Comparison of ENCODE assay signal across 12 mouse cellular contexts in genomic region chr4:130804292-130804691, GRCm38 (mm10). TPM values are rescaled to one million over a fixed set of nuclear protein-coding genes. Genes with fewer than 3 reads are reported as not detected.
DNase-seq lines count a peak whose midpoint lies in the region; ATAC-seq and TF ChIP-seq lines count a peak whose summit lies in the region.
"Had no signal": no experiment of that assay in that cellular context is flagged by ENCODE, and none has a peak within 500 bp of the region (broad histone marks: within the 10 kb centered on the region; RNA-seq: fewer than 3 reads in every experiment).

No protein-coding gene starts in this region.

- H3K9ac ChIP-seq in forebrain, embryonic 16.5 days (replicated peaks; ENCODE audit: low read depth, low read length), result no peak overlapping the region
- H3K9ac ChIP-seq in hindbrain, embryonic 13.5 days, result no peak overlapping the region
- H3K9ac ChIP-seq in midbrain, postnatal 0 days (replicated peaks; ENCODE audit: low read length, poor library complexity, severe bottlenecking), result 0 out of 2 replicates have a peak overlapping the region, but pooled peaks have one; percentile 8
- H3K9ac ChIP-seq: heart, embryonic 12.5 days; liver, embryonic 13.5 days had no signal

- 0 out of 2 replicates have a peak, but pooled peaks have one; percentile 1 for ATAC-seq in forebrain, embryonic 16.5 days
- ATAC-seq in hindbrain, embryonic 13.5 days (ENCODE audit: low FRiP score), result no peak
- no peak for ATAC-seq in midbrain, postnatal 0 days (ENCODE audit: low FRiP score)
- ATAC-seq: activated CD4-positive, CD25-positive, alpha-beta regulatory T cell, adult 4 months; lung, postnatal 0 days had no signal

- intact Hi-C loops in left cerebral cortex, postnatal 4 days (cut with DNase I), result no loop called here

- no peak for TF ChIP-seq CTCF in midbrain, postnatal 0 days (IDR thresholded peaks at IDR 0.05)

- H3K9me3 ChIP-seq in forebrain, embryonic 16.5 days (ENCODE audit: control insufficient read depth, low read length), result no peaks in the 10 kb centered on the region
- H3K9me3 ChIP-seq in hindbrain, embryonic 13.5 days, result no peaks in the 10 kb centered on the region
- no peaks in the 10 kb centered on the region for H3K9me3 ChIP-seq in midbrain, postnatal 0 days (ENCODE audit: low read length)
- H3K9me3 ChIP-seq: heart, embryonic 12.5 days; liver, embryonic 13.5 days had no signal

- H3K4me3 ChIP-seq in forebrain, embryonic 16.5 days (replicated peaks; ENCODE audit: low read length), result no peak overlapping the region
- H3K4me3 ChIP-seq in hindbrain, embryonic 13.5 days, result no peak overlapping the region
- H3K4me3 ChIP-seq in midbrain, postnatal 0 days (ENCODE audit: low read depth, low read length), result no peak overlapping the region
- H3K4me3 ChIP-seq: heart, embryonic 12.5 days; liver, embryonic 13.5 days had no signal

- H3K4me2 ChIP-seq in forebrain, embryonic 16.5 days (ENCODE audit: low read length), result no peak overlapping the region
- H3K4me2 ChIP-seq in hindbrain, embryonic 13.5 days, result no peak overlapping the region
- H3K4me2 ChIP-seq in midbrain, postnatal 0 days (ENCODE audit: low read depth, low read length, poor library complexity, severe bottlenecking), result no peak overlapping the region
- H3K4me2 ChIP-seq: heart, embryonic 12.5 days; liver, embryonic 13.5 days had no signal

- WGBS in forebrain, embryonic 16.5 days, result 71% methylated on average over 2 of the region's 2 CpGs
- WGBS in hindbrain, embryonic 13.5 days, result 44% methylated on average over 2 of the region's 2 CpGs
- WGBS in midbrain, postnatal 0 days, result 69% methylated on average over 2 of the region's 2 CpGs

- peaks cover 48% of the 10 kb centered on the region for H3K4me1 ChIP-seq in forebrain, embryonic 16.5 days (replicated peaks; ENCODE audit: control insufficient read depth, insufficient read depth, low read length)
- peaks cover 77% of the 10 kb centered on the region for H3K4me1 ChIP-seq in hindbrain, embryonic 13.5 days (replicated peaks)
- peaks cover 17% of the 10 kb centered on the region; the same call in 1 of the 2 replicates for H3K4me1 ChIP-seq in midbrain, postnatal 0 days (ENCODE audit: insufficient read depth, low read length)
- H3K4me1 ChIP-seq: liver, embryonic 13.5 days had no signal

- DNase-seq in left cerebral cortex, postnatal 4 days, result peak; percentile 82
- DNase-seq in left cerebral cortex, adult 18-20 months (ENCODE audit: low spot score in 2 of 2), result no peak
- DNase-seq in midbrain, postnatal 0 days (ENCODE audit: low spot score), result peak; percentile 60
- no peak for DNase-seq in urinary bladder, postnatal 36 days (ENCODE audit: low spot score in 2 of 2)
- no peak for DNase-seq in lung, postnatal 25 days (ENCODE audit: low spot score)
- DNase-seq: kidney, adult 2 months; liver, embryonic 13.5 days had no signal

- peak overlapping the region; percentile 83 for H3K27ac ChIP-seq in forebrain, embryonic 16.5 days (ENCODE audit: low read length)
- peak overlapping the region; percentile 84; the same call in 1 of the 2 replicates for H3K27ac ChIP-seq in hindbrain, embryonic 13.5 days
- peak overlapping the region; percentile 73; the same call in 1 of the 2 replicates for H3K27ac ChIP-seq in midbrain, postnatal 0 days (ENCODE audit: low read depth, low read length)
- H3K27ac ChIP-seq: liver, embryonic 13.5 days had no signal

- H3K36me3 ChIP-seq in forebrain, embryonic 16.5 days (ENCODE audit: control insufficient read depth, insufficient read depth), result no peaks in the 10 kb centered on the region
- H3K36me3 ChIP-seq in hindbrain, embryonic 13.5 days, result no peaks in the 10 kb centered on the region
- H3K36me3 ChIP-seq in midbrain, postnatal 0 days (ENCODE audit: insufficient read depth, low read length), result 0 out of 2 replicates have a peak, but pooled peaks cover 5% of the 10 kb centered on the region
- H3K36me3 ChIP-seq: liver, embryonic 13.5 days had no signal

- H3K27me3 ChIP-seq in forebrain, embryonic 16.5 days (replicated peaks; ENCODE audit: control insufficient read depth, insufficient read depth, low read length), result no peaks in the 10 kb centered on the region
- no peaks in the 10 kb centered on the region for H3K27me3 ChIP-seq in hindbrain, embryonic 13.5 days
- no peaks in the 10 kb centered on the region for H3K27me3 ChIP-seq in midbrain, postnatal 0 days (ENCODE audit: insufficient read depth, low read length)
- H3K27me3 ChIP-seq: heart, embryonic 12.5 days; liver, embryonic 13.5 days had no signal

RNA-seq across cellular contexts. Expression of gene Sdc3, which starts 12.0 kb away (rescaled TPM):
- 100 to 1,000 TPM; 455 to 494 TPM for total RNA-seq in left cerebral cortex, postnatal 4 days (2021)
- total RNA-seq in left cerebral cortex, adult 18-20 months (2021), result 100 to 1,000 TPM; 150 to 156 TPM
- polyA plus RNA-seq in forebrain, embryonic 16.5 days (2015; fragmentation: Nextera tagmentation; extraction: Ambion mirVana), result 89.6 and 113 TPM in 2 replicates
- 71.3 and 76.9 TPM in 2 replicates for polyA plus RNA-seq in hindbrain, embryonic 13.5 days (2015; fragmentation: Nextera tagmentation; extraction: Ambion mirVana)
- 645 and 733 TPM in 2 replicates for total RNA-seq in midbrain, postnatal 0 days (2014; rRNA removed)
- polyA plus RNA-seq in midbrain, postnatal 0 days (2015; fragmentation: Nextera tagmentation; extraction: Ambion mirVana), result 241 and 242 TPM in 2 replicates

Comparison
In these comparisons a context has a peak if more than half of its experiments do, and no peak if none do; other contexts are left out.
1. DNase-seq: peak in left cerebral cortex, postnatal 4 days (single experiment) and midbrain, postnatal 0 days (single experiment); none in left cerebral cortex, adult 18-20 months (0 of 2), urinary bladder, postnatal 36 days (0 of 2) and lung, postnatal 25 days (single experiment).
2. Peak in every context shown above with its lines, with median percentiles within 50 percentile points of each other: H3K27ac ChIP-seq.